Mouse (Mus musculus): Measurements from ENCODE around the gene Mis18a. TPM values are rescaled to one million over a fixed set of nuclear protein-coding genes. Genes with fewer than 3 reads are reported as not detected.

Gene Mis18a
- polyA plus RNA-seq, 1 experiment from 2014 or later = 99.0 TPM

- DNase-seq (ENCODE audit: low spot score) = no peak
- H3K9me3 ChIP-seq = peaks cover 2% of the 10 kb centered on the region; the same call in 1 of the 2 replicates
- 89% methylated on average over 21 of the region's 21 CpGs for WGBS
- no peaks in the 10 kb centered on the region for H3K36me3 ChIP-seq (replicated peaks)
- no peaks in the 10 kb centered on the region for H3K27me3 ChIP-seq (replicated peaks; ENCODE audit: low read depth, poor library complexity, severe bottlenecking)
- H3K4me3 ChIP-seq = no peak overlapping the region
- H3K27ac ChIP-seq (replicated peaks) = no peak overlapping the region
- no peaks in the 10 kb centered on the region for H3K4me1 ChIP-seq
Measured at GRCm38 (mm10) chr16:90673507-90674354, 53.5 kb downstream of the Mis18a start.

Other genes with a start within 250 kb of the Mis18a start
- 1.2 and 2.4 TPM in 2 replicates for gene Mrap, start 10.8 kb upstream of the Mis18a start, polyA plus RNA-seq (2016; fragmentation: Nextera tagmentation; extraction: Ambion mirVana)
- 10.9 and 11.5 TPM in 2 replicates for gene Urb1, start 83.0 kb upstream of the Mis18a start, polyA plus RNA-seq (2016; fragmentation: Nextera tagmentation; extraction: Ambion mirVana)
- gene Eva1c, start 99.3 kb upstream of the Mis18a start, polyA plus RNA-seq (2016; fragmentation: Nextera tagmentation; extraction: Ambion mirVana) = 0.36 and 0.41 TPM in 2 replicates
- 50.1 and 58.2 TPM in 2 replicates for gene Cfap298, start 207.7 kb upstream of the Mis18a start, polyA plus RNA-seq (2016; fragmentation: Nextera tagmentation; extraction: Ambion mirVana)

Measured in embryonic facial prominence, embryonic 10.5 days (tissue).